Mouse (Mus musculus) liver, postnatal 0 days (tissue): ENCODE data around the gene Fkbp9.

Experiments used
- CTCF ChIP-seq: sonication (generic); IDR thresholded peaks from 2 replicates; pipeline ENCODE4 v1.5.1; 2016; ENCODE audit warnings: antibody characterized with exemption, low read depth
- EP300 ChIP-seq: IDR thresholded peaks from 2 replicates; pipeline ENCODE4 v1.6.1; 2016; ENCODE audit warnings: antibody characterized with exemption, low read depth, mild to moderate bottlenecking

GRCm38 (mm10) chr6:56910910-56911309, 79.1 kb downstream of the Fkbp9 start:
- TF ChIP-seq CTCF (no peak), EP300 (peak; percentile 95)
